Mouse (Mus musculus) gastrocnemius, postnatal 4 days (tissue): ENCODE results near the gene Mei4. TPM values are rescaled to one million over a fixed set of nuclear protein-coding genes. Genes with fewer than 3 reads are reported as not detected.

Experiments used
- DNase-seq, 2 experiments: peaks; one replicate each; pipeline ENCODE4 v3.0.0; 2021 to 2022; ENCODE audit warnings: low spot score in 2 of 2, mixed read lengths in 2 of 2
- total RNA-seq, 2 experiments: library from RNA; stranded (reverse); gene quantifications; 2 replicates each; pipeline ENCODE4 v1.2.3; 2021

Mei4 gene
- total RNA-seq, 2 experiments from 2014 or later = not detected

GRCm38 (mm10) chr9:82136119-82136518 is 272.6 kb downstream of the Mei4 start:
- no peak for DNase-seq

DNA sequence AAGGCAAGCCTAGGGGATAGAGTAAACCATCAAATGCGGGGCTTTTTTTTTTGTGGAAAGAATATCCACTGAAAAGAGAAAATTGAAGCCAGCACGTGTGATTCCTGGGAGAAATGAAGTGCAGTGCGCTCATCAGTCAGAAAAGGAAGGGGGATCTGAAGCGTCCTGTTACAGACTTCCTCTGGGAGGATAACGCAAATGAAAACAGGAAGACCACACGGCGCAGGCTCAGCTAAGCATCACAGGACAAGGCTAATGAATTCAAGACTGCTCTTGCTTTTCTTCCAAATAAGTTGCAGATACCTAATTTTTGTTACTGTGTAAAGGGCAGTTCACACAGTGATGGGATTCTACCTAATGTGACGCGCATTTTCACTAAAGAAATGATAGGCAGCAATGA is 296.7 kb downstream of the Mei4 start:
- no peak for DNase-seq

DNA sequence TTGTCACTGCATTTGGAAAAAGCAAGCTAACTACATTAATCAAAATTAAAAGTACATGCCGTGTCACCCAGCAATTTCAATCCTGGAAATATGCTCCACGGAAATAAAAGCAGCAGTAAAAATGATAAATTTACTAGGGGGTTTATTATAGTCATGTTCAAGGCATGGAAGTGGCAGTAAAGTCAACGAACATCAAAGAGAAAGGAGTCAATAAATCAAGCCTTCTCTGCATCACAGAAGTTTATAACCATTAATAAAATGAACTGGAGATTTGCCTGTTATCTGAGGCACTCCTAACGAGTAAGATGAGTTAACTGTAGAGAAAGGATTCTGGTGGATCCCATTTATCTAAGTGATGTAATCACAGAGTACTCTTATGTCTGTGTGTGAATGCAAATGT is 298.9 kb downstream of the Mei4 start:
- no peak for DNase-seq

DNA sequence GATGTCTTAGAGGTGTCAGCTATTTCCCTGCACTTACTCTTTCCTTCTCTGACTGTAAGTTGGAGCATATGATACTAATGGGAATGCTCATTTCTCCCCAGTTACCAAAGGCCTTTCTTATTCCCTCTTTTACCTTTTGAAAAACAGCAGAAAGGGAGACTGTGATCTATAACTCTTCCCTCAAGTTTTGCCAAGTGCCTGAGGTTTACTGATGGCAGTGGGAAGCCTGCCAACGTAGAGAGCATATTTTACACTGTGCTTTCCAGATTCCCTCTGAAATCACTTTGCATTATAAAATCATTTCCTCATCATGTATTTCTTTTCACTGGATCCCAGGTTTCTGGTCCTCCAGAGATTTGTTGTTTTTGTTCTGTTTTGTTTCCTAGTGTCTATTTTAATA is 354.5 kb downstream of the Mei4 start:
- no peak for DNase-seq

- DNase-seq = no peak
Observed at GRCm38 (mm10) chr9:82247695-82248445, 384.4 kb downstream of the Mei4 start.

Other genes starting within 250 kb of the Mei4 start
- under 1 TPM; 0.08 to 0.12 TPM for gene Htr1b, start 229.8 kb upstream of the Mei4 start, total RNA-seq